ENCODE assay signal across 4 mouse cellular contexts in genomic region chr1:70012991-70013390, GRCm38 (mm10).
"Had no signal": no experiment of that assay in that cellular context is flagged by ENCODE, and none has a peak within 500 bp of the region (broad histone marks: within the 10 kb centered on the region; RNA-seq: fewer than 3 reads in every experiment).

No protein-coding gene starts in this region.

- DNase-seq: kidney, adult 8-10 months; kidney, postnatal 25 days; lung, adult 18-20 months; thymus, postnatal 36 days had no signal
